Mouse (Mus musculus): ENCODE measurements around the gene Zfp511.

The Zfp511 gene

GRCm38 (mm10) chr7:140048361-140049114, 12.3 kb downstream of the Zfp511 start, which contains the start of gene Msx3:
Msx3 (minus strand) TSS chr7:140049089.
- DNase-seq (ENCODE audit: low spot score) = no peak

GRCm38 (mm10) chr7:140049115-140049689, 13.0 kb downstream of the Zfp511 start:
- DNase-seq (ENCODE audit: low spot score) = no peak

GRCm38 (mm10) chr7:140054124-140054523, 17.9 kb downstream of the Zfp511 start:
- DNase-seq (ENCODE audit: low spot score) = peak; percentile 31

GRCm38 (mm10) chr7:140057413-140058407, 21.5 kb downstream of the Zfp511 start:
- no peak for DNase-seq (ENCODE audit: low spot score)

GRCm38 (mm10) chr7:140058528-140058927, 22.3 kb downstream of the Zfp511 start:
- DNase-seq (ENCODE audit: low spot score) = no peak

GRCm38 (mm10) chr7:140059601-140060000, 23.4 kb downstream of the Zfp511 start:
- no peak for DNase-seq (ENCODE audit: low spot score)

- DNase-seq (ENCODE audit: low spot score) = no peak
Observed at GRCm38 (mm10) chr7:140060936-140061831, 25.0 kb downstream of the Zfp511 start.

- no peak for DNase-seq (ENCODE audit: low spot score)
Observed at GRCm38 (mm10) chr7:140061832-140062130, 25.6 kb downstream of the Zfp511 start.

GRCm38 (mm10) chr7:140062307-140062706, 26.1 kb downstream of the Zfp511 start:
- peak; percentile 31 for DNase-seq (ENCODE audit: low spot score)

- peak; percentile 83 for DNase-seq (ENCODE audit: low spot score)
Observed at GRCm38 (mm10) chr7:140063092-140063491, 26.9 kb downstream of the Zfp511 start.

- no peak for DNase-seq (ENCODE audit: low spot score)
Observed at GRCm38 (mm10) chr7:140067397-140067796, 31.2 kb downstream of the Zfp511 start.

GRCm38 (mm10) chr7:140070042-140070711, 34.0 kb downstream of the Zfp511 start:
- DNase-seq (ENCODE audit: low spot score) = no peak

- DNase-seq (ENCODE audit: low spot score) = no peak
Observed at GRCm38 (mm10) chr7:140077698-140078097, 41.5 kb downstream of the Zfp511 start.

- DNase-seq (ENCODE audit: low spot score) = peak; percentile 60
Observed at GRCm38 (mm10) chr7:140078711-140079110, 42.5 kb downstream of the Zfp511 start.

GRCm38 (mm10) chr7:140080503-140081156, 44.4 kb downstream of the Zfp511 start:
- DNase-seq (ENCODE audit: low spot score) = peak; percentile 91

GRCm38 (mm10) chr7:140081408-140082241, 45.4 kb downstream of the Zfp511 start:
- DNase-seq (ENCODE audit: low spot score) = peak; percentile 46

- peak; percentile 91 for DNase-seq (ENCODE audit: low spot score)
Observed at GRCm38 (mm10) chr7:140082242-140082678, 46.1 kb downstream of the Zfp511 start, which contains the start of gene Caly. Caly (minus strand) TSS chr7:140082548.

Measured in layer of hippocampus, adult 11-12 months (tissue).